Mouse (Mus musculus): ENCODE data around the gene Dync2h1.
"Not testable (repeated sequence)": the region's sequence is repeated elsewhere in the genome, so short reads cannot be mapped to it uniquely, and the experiment has no call there.

The Dync2h1 gene

GRCm38 (mm10) chr9:7014733-7015132 lies 169.5 kb downstream of the Dync2h1 start:
- no peak for DNase-seq

- DNase-seq = no peak
Observed at GRCm38 (mm10) chr9:7009785-7010184, 174.5 kb downstream of the Dync2h1 start.

- DNase-seq = no peak
Observed at GRCm38 (mm10) chr9:6994865-6995264, 189.4 kb downstream of the Dync2h1 start.

DNA sequence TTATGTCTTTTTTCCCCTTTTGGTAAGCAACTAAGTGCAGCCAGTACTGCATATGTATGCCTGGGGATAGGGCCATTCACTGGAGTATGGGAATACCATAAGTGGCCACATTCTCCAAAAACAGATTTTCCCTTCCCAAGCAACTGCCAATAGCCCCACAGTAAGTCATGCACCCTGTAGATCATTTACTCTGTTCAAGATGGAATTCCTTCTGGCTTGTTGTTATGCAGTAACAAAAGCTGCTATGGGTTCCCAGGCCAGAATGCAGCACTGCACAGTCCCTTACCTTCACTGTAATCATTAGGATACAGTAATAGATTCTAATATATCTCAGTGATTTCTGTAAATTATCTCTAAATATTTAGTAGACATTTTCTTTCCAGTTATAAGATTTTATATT lies 190.0 kb downstream of the Dync2h1 start:
- no peak for DNase-seq

DNA sequence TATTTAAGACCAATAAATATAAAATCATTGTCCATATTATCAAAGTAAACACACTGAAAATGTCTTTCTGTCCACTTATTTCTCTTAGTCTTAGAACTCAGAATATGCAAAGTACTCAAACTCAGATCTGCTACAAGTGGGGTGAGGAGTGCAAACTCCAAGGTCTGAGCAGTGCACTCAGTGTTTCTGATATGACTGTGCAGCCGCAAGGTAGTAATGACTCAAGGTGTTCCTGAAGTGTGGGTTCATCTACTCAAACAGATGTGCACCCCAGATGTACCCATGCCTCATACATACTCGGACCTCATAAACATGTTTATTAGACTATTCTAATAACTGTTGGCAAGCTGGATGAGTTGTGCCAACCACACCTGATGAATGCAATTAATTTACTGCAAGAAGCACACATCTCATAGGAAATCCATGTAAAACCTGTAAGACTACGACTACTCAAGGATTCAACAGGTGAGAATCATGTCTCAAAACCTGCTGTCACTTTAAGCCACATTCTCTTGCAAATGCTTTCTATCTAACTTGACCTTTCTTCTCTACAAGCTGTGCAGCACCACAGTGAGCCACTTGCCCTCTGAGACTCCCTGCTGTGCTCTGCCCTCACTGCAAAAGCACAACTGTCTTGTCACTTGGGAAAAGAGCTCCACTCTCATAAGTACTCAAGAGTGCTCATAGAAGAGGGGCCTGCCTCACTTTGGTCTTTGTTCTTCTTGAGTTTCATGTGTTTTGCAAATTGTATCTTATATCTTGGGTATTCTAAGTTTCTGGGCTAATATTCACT lies 195.2 kb downstream of the Dync2h1 start:
- DNase-seq = no peak

DNA sequence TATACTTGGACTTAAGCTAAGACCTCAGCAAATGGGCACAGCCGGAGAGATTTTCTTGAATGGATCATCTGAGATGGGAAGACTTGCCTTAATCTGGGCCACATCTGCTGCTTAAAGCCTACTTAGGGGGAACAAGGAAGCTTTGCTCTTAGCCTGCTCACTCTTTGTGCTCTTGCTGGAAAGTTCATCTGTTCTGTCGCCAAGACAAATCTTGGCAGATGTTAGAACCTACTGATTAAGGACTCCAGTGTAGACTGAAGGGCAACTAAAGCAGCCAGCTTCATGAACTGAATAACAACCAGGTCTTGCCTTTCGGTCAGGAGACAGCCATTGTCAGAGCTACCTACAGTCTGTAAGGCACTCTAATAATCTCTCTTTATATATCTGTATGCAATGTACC lies 198.1 kb downstream of the Dync2h1 start:
- DNase-seq = no peak

DNA sequence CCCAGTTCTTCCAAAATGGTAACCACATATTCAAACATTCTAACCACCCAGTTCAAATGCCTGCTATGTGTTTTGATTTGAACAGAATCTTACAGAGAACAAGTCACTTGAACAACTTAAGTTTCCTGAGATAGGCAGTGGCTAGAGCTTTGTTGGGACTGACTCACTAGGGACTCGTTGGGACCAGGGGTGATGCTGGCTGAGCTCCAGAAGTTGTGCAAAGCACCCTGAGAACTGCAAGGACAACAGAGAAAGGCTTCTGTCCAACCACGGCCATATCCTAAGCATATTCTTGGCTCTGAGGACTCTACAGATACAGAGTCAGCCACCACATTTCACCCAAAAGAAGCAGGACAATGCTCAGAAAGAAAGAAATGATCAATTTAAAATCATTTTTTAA lies 215.1 kb downstream of the Dync2h1 start:
- DNase-seq = no peak

DNA sequence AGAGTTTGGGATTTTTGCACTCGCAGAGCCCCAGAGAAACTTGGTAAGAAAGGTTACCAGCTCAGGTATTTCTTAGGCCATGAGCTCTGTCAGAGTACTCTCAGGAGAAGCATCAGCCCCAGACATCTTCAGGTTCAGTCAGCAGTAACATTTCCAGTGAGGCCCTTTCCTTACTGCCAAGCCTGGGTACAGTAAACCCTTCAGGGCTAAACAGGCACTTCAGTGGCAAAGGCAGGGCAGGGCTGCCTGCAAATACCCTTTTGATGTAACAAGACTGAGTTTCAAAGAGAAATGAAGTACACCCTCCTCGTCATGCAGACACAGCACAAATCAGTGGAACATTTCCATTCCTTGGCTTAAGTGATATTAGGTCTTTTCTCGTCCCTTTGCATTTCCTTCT lies 219.2 kb downstream of the Dync2h1 start:
- DNase-seq = no peak

DNA sequence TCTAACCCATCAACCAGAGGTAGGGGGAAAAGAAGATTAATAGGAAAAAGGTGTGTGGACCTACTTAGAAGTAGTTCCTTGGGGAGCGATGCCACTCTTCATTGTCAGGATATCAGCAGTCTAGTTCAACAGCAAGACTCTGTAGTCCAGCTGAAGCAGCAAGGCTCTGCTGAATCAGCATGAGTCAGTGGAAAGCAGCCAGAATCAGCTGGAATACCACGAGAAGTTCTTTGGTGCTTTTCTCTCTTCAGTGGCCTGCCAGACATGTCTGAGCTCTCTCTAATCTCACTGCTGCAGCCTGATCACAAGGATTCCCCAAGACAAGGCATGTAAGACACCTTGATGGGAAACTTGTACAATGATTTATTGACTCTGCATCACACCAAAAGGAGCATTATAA lies 225.9 kb downstream of the Dync2h1 start:
- no peak for DNase-seq

- no peak for DNase-seq
Observed at GRCm38 (mm10) chr9:6927399-6928035, 256.7 kb downstream of the Dync2h1 start.

DNA sequence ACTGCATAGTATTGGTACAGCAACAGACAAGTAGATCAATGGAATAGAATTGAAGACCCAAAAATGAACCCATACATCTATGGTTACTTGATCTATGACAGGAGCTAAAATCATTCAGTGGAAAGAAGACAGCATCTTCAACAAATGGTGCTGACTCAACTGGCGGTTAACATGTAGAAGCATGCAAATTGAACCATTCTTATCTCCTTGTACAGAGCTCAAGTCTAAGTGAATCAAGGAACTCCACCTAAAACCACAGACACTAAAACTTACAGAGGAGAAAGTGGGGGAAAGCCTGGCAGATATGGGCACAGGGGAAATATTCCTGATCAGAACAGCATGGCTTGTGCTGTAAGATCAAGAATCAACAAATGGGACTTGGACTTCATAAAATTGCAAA lies 270.8 kb downstream of the Dync2h1 start:
- no peak for DNase-seq

DNA sequence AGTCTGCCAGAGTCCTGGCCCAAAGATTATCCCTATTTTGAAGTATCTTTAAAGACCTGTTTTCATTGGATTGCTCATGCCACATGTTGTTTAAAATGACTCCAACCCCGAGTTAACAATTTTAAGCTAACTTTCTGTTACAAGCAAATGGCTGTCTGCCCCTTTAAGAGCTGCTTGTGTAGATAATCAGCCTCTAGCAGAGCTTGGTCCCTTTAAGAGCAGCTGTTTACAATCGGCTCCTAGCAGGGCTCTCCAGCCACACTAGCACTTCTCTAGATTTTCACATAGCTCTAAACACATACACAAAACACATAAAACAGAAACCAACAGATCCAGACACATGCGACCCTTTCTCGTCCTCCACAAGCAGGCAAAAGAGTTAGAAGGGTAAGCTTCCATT lies 273.7 kb downstream of the Dync2h1 start:
- DNase-seq = not testable (repeated sequence)

GRCm38 (mm10) chr9:6901620-6902019 lies 282.6 kb downstream of the Dync2h1 start:
- no peak for DNase-seq

DNA sequence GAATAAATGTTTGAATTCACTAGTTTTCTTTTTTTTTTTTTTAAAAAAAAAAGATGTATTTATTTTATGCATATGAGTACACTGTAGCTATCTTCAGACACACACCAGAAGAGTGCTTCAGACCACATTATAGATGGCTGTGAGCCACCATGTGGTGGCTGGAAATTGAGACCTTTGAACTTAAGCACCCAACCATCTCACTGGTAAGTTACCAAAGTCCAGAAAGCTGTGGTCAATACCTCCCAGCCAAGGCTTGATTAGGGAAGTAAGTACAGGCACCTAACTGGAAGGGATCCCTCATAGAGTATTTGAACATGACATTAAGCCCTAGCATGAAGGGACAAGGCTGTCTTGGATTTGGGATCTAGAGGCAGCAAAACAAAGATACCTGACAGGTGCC lies 292.9 kb downstream of the Dync2h1 start:
- DNase-seq = no peak

DNA sequence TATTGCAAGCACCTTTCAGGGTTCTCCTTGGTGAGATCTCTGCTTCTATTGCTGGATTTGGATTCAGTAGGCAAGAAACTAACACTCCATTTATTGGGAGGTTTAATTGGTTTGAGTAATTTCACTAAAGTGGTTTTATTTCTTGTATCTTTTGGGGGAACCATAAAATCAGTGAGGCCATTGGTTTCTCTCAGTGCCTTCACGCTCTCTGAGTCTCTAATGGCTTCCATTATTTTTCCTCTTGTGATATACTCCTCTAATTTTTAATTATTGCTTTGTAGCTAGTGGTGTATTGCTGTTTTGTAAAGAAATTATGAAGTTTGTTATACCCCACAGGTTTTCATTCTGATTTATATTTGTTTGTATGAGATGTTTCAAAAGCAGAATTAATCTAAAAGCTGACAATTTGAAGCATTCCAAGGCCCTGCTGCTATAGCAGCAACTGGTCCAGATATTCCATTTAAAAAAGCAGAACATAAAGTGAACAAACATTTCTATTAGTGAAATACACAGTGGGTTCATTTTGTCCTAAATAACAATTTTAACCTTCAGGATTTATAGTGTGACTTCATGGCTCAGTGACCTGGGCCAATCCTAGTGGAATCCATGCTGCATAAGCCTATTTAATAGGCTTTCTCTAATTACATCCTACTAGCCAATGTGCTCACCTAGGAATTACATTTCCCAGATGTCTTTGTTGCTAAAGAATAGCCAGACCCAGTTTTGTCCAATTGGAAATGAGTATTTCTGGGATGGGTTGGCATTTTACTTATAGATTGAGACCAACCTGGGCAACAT lies 302.9 kb downstream of the Dync2h1 start:
- no peak for DNase-seq
